Mouse (Mus musculus): ENCODE data around the gene Ppp1r10. TPM values are rescaled to one million over a fixed set of nuclear protein-coding genes. Genes with fewer than 3 reads are reported as not detected.

Gene Ppp1r10
- total RNA-seq, 2 experiments from 2014 or later: 70.2 to 76.0 TPM

DNA sequence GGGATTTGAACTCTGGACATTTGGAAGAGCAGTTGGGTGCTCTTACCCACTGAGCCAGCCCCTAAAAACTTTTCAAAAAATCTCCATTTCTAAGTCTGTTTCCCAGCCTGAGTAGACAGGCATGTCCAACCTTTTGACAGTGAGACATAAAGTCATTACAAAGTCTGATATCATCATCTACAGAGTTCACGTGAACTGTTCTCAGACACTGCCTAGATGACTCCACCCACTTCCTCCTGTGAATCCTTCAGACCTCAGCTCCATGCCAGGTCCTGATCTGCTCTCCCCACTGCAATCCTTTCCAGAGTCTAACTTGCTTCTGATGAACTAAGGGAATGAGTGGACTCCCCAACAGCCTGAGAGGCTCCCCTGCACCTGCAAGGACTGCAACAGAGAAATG is 55.9 kb downstream of the Ppp1r10 start:
- no peak for DNase-seq (ENCODE audit: low spot score in 2 of 2)
- intact Hi-C loops (cut with DNase I): loop anchor here (10.0 kb wide), 2 partner anchors 137 to 983 kb away; partner anchors contain the start of genes Ppp1r11, Tubb5, Znrd1 and Znrd1as

DNA sequence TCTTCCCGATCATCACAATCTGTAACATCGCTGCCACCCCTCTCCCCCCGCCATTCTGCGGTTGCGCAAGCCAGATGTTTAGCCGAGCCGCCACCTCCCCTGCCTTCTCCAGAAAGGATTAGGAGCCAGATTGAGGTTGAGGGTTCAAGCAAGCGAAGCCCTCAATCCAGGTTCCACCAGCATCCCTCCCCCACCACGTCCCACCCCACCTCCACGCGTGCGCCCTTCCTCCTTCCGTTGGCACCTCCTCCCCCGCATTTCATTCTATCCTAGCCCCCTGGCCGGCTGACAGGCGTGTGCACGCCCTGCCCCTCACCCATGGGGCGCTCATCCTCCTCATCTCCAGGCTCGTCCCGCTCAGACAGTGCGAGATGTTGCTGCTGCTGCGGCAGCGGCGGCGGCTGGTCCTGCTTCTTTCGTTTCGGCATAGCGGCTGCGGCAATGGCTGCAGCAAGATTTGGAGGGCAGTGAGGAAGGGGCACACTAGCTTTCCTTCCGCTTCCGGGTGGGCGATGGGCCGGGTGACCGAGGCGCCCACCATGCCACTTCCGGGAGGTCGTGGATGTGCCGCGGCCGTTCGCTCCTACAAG is 62.7 kb downstream of the Ppp1r10 start:
- peak; percentile 94 to 95 for DNase-seq (ENCODE audit: low spot score in 2 of 2)
- intact Hi-C loops (cut with DNase I): loop anchor here (10.0 kb wide), 2 partner anchors 144 to 976 kb away; partner anchors contain the start of genes Ppp1r11, Tubb5, Znrd1 and Znrd1as

DNA sequence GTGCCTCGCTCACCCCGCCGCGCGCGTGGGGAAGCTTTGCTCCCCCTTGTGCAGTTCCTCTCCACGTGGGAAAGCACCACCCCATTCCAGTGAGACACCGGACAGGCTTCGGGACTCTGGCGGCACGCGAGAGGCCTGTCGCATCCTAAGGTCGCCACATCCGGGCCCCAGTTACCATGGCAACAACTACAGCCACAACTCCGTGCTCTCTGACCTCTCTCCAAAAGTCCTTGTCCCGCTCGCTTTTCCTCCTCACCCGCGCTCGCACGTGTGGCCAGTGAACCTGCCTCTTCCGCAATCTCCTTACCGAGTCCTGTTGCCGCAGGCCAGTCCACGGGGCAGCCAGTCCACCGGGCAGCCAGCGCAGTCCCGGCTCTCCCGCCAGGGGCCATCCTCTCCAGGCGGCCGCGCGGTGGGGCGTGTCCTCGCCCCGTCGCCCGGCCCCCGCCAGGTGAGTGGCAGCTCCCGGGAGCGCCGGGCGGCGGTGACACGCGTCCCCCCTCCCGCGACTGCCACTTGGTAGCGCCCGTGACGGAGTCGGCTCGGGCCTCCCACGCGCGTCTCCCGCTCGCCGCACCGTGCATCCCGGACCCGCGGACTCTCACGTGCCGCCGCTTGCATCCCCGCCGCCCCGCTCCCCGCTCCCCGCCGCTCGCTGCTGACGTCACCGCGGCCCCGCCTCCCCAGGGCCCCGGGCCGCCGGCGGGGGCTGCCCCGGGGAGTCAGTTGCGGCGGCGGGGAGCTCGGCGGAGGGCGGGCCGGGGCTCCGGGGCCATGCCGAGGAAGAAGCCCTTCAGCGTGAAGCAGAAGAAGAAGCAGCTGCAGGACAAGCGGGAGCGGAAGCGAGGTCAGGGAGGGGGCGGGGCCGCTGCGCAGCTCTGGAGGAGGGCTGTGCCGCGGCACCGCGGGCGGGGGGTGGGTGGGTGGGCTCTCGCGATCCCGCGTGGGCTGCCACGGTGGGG is 63.4 kb downstream of the Ppp1r10 start, which contains the start of the genes Gnl1 and Prr3:
Gene Gnl1 (plus strand): TSS at position 451 of the 962 bp plus-strand sequence.
Gene Prr3 (minus strand): TSS at position 836 of the 962 bp plus-strand sequence.
- intact Hi-C loops (cut with DNase I): loop anchor here (10.0 kb wide), 2 partner anchors 145 to 975 kb away; partner anchors contain the start of genes Ppp1r11, Tubb5, Znrd1 and Znrd1as
- DNase-seq (ENCODE audit: low spot score in 2 of 2): peak; percentile 95 to 98

DNA sequence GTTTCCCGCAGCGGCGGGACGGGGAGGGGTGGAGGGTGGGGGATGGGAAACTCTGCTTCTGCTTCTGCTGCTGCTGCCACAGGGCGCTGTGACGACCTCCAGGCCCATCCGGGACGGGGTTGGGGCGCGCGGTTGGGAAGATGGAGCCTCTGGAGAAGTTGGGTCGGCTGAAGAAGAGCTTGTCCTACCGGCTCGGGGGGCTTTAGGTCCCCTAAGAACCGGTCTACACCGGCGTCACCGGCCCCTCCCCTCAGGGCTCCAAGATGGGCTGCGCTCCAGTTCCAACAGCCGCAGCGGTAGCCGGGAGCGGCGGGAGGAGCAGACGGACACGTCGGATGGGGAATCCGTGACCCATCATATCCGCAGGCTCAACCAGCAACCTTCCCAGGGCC is 64.1 kb downstream of the Ppp1r10 start:
- peak; percentile 53 to 61 for DNase-seq (ENCODE audit: low spot score in 2 of 2)
- intact Hi-C loops (cut with DNase I): no loop called here

DNA sequence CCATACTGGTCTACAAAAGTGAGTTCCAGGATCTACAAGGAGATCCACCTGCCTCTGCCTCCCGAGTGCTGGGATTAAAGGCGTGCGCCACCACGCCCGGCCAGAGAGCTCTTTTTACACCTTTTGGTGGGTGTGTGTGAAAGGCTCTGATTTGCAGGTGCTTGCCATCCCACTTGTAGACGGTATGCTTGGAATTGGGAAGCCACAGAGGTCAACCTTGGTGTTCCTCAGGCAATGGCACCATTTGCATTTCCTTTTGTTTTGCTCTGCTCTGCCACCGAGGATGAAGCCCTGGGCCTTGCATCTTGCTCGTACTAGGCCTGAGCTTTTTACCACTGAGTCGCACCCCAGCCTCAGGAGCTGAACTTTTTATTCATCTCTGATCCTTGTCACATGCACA is 65.5 kb downstream of the Ppp1r10 start:
- intact Hi-C loops (cut with DNase I): no loop called here
- no peak for DNase-seq (ENCODE audit: low spot score in 2 of 2)

Small RNA genes within 50 kb of the gene (microRNA-seq; reads per million reads assigned to microRNA genes)
- gene Gm28033 (0 to 1.2 reads per million in 2 experiments), gene Mir1894 (0.74 to 1.3 reads per million in 2 experiments), gene Mir877 (310 to 541 reads per million in 2 experiments)

Other genes with a start within 250 kb of the Ppp1r10 start
- 10 to 100 TPM; 31.1 to 32.6 TPM for gene Vars2, start 248.8 kb upstream of the Ppp1r10 start, total RNA-seq (2021)
- gene Gtf2h4, start 242.7 kb upstream of the Ppp1r10 start, total RNA-seq (2021): 10 to 100 TPM; 27.7 to 28.9 TPM
- gene Ddr1, start 211.8 kb upstream of the Ppp1r10 start, total RNA-seq (2021): 10 to 100 TPM; 51.9 to 55.4 TPM
- 10 to 100 TPM; 11.2 to 12.5 TPM for gene Ier3, start 94.8 kb upstream of the Ppp1r10 start, total RNA-seq (2021)
- gene Flot1, start 93.2 kb upstream of the Ppp1r10 start, total RNA-seq (2021): 100 to 1,000 TPM; 120 to 137 TPM
- gene Tubb5, start 78.1 kb upstream of the Ppp1r10 start, total RNA-seq (2021): 100 to 1,000 TPM; 492 to 522 TPM
- gene Mdc1, start 74.9 kb upstream of the Ppp1r10 start, total RNA-seq (2021): 10 to 100 TPM in 1 of 2 experiments, 1 to 10 TPM in 1; 9.7 to 12.0 TPM
- gene Nrm, start 55.1 kb upstream of the Ppp1r10 start, total RNA-seq (2021): 1 to 10 TPM; 3.2 to 3.6 TPM
- gene Ppp1r18, start 50.8 kb upstream of the Ppp1r10 start, total RNA-seq (2021): 1 to 10 TPM; 8.3 to 8.7 TPM
- gene Dhx16, start 36.6 kb upstream of the Ppp1r10 start, total RNA-seq (2021): 10 to 100 TPM; 29.5 to 32.4 TPM
- gene 2310061I04Rik, start 19.0 kb upstream of the Ppp1r10 start, total RNA-seq (2021): 10 to 100 TPM; 55.4 to 59.6 TPM
- gene Atat1, start 6.4 kb upstream of the Ppp1r10 start, total RNA-seq (2021): 10 to 100 TPM; 53.0 to 56.1 TPM
- 10 to 100 TPM; 35.3 to 40.1 TPM for gene Mrps18b, start within 50 bp of the Ppp1r10 start, total RNA-seq (2021)
- gene Abcf1, start 53.3 kb downstream of the Ppp1r10 start, total RNA-seq (2021): 10 to 100 TPM; 76.7 to 82.6 TPM
- 100 to 1,000 TPM; 161 to 175 TPM for gene Gnl1, start 63.4 kb downstream of the Ppp1r10 start, total RNA-seq (2021)
- 10 to 100 TPM; 40.1 to 42.9 TPM for gene Prr3, start 63.8 kb downstream of the Ppp1r10 start, total RNA-seq (2021)
- 1 to 10 TPM; 1.7 to 2.3 TPM for gene H2-T24, start 104.1 kb downstream of the Ppp1r10 start, total RNA-seq (2021)
- 10 to 100 TPM in 1 of 2 experiments, 1 to 10 TPM in 1; 9.9 to 10.2 TPM for gene H2-T23, start 116.4 kb downstream of the Ppp1r10 start, total RNA-seq (2021)
- gene H2-T22, start 126.3 kb downstream of the Ppp1r10 start, total RNA-seq (2021): 1 to 10 TPM; 8.3 to 9.3 TPM
- gene Gm6034, start 126.5 kb downstream of the Ppp1r10 start, total RNA-seq (2021): not detected
- 1 to 10 TPM; 1.3 TPM for gene Gm11127, start 141.9 kb downstream of the Ppp1r10 start, total RNA-seq (2021)
- not detected for gene Gm19684, start 205.2 kb downstream of the Ppp1r10 start, total RNA-seq (2021)
- gene Gm7030, start 213.0 kb downstream of the Ppp1r10 start, total RNA-seq (2021): not detected